Mouse (Mus musculus) intestine, embryonic 14.5 days (tissue): ENCODE data around the gene Chn2. TPM values are rescaled to one million over a fixed set of nuclear protein-coding genes. Genes with fewer than 3 reads are reported as not detected.
A peak's percentile ranks its signal among the peaks of the same experiment; 100 is the strongest.

Source experiments
- ATAC-seq: fragments of 200-750 bp; cut with Nextera tagmentation; replicated peaks from 2 replicates; pipeline ENCODE4 v1.8.0; 2017; ENCODE audit warnings: low read depth, moderate number of reproducible peaks, moderate TSS enrichment, moderate library complexity; ENCODE audit not compliant: low FRiP score, low TSS enrichment
- DNase-seq: peaks from one replicate; pipeline ENCODE4 v3.0.0-alpha.2; 2018; ENCODE audit warnings: low spot score
- H3K27ac ChIP-seq: fragments of 300-500 bp; sonication (generic); 2 replicates; pipeline ENCODE4 v1.5.1; 2014; ENCODE audit warnings: low read depth, mild to moderate bottlenecking, control low read depth
- H3K27me3 ChIP-seq: fragments of 300-500 bp; sonication (generic); replicated peaks from 2 replicates; pipeline ENCODE4 v1.6.1; 2014; ENCODE audit warnings: low read length, control low read depth; ENCODE audit not compliant: control insufficient read depth, insufficient read depth
- H3K36me3 ChIP-seq: fragments of 300-500 bp; sonication (generic); 2 replicates; pipeline ENCODE4 v1.6.1; 2014; ENCODE audit warnings: low read length, control low read depth; ENCODE audit not compliant: control insufficient read depth, insufficient read depth
- H3K4me1 ChIP-seq: fragments of 300-500 bp; sonication (generic); replicated peaks from 2 replicates; pipeline ENCODE4 v1.6.1; 2014; ENCODE audit warnings: low read length, control low read depth, mixed read lengths; ENCODE audit not compliant: control insufficient read depth, insufficient read depth
- H3K4me2 ChIP-seq: fragments of 300-500 bp; sonication (generic); 2 replicates; pipeline ENCODE4 v1.6.1; 2014; ENCODE audit warnings: low read length
- H3K4me3 ChIP-seq: fragments of 300-500 bp; sonication (generic); 2 replicates; pipeline ENCODE4 v1.5.1; 2014; ENCODE audit warnings: low read depth, low read length, control low read depth, mixed read lengths
- H3K9ac ChIP-seq: fragments of 300-500 bp; sonication (generic); 2 replicates; pipeline ENCODE4 v1.6.1; 2014; ENCODE audit warnings: mild to moderate bottlenecking, low read length
- H3K9me3 ChIP-seq: fragments of 300-500 bp; sonication (generic); 2 replicates; pipeline ENCODE4 v1.6.1; 2016; ENCODE audit warnings: low read length, control low read depth; ENCODE audit not compliant: control insufficient read depth
- WGBS: fragments of 180-500 bp; shearing (Covaris S2); extraction: QIAGEN DNeasy Blood & Tissue Kit; methylation state at CpG from one replicate; pipeline ENCODE4 v1.1.7; 2014; 5-methylcytosine and 5-hydroxymethylcytosine counted together
- polyA plus RNA-seq: library from polyadenylated mRNA; unstranded; fragments of >200 nt; fragmentation: Nextera tagmentation; extraction: Ambion mirVana; gene quantifications from 2 replicates; pipeline ENCODE4 v1.2.1, GENCODE M21; 2014

Chn2 gene
- polyA plus RNA-seq, 1 experiment from 2014 or later: 25.0 TPM

DNA sequence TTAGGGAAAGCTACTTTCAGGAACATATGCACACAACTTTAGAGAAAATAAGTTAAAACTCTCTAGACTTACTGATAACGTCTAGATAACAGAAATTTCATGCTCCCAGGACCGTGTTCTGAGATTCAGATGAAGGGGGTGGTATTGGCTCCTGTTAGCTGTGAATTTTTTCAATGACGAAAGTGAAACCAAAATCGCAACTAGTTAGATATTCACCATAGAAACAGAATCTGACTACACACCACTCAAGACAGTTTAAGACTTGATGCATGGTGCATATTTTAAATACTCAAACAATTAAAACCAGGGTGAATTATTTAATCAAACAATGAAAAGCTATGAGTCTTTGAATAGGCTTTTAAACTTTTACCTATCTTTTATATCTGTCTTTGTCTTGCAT lies 48.8 kb downstream of the Chn2 start:
- Histone ChIP-seq H3K9ac (no peak overlapping the region), H3K4me3 (no peak overlapping the region), H3K36me3 (no peaks in the 10 kb centered on the region), H3K4me1 (no peaks in the 10 kb centered on the region), H3K27me3 (no peaks in the 10 kb centered on the region), H3K27ac (no peak overlapping the region), H3K9me3 (no peaks in the 10 kb centered on the region), H3K4me2 (no peak overlapping the region)
- WGBS: 88% methylated on average over 4 of the region's 4 CpGs
- ATAC-seq (no peak), DNase-seq (no peak)

DNA sequence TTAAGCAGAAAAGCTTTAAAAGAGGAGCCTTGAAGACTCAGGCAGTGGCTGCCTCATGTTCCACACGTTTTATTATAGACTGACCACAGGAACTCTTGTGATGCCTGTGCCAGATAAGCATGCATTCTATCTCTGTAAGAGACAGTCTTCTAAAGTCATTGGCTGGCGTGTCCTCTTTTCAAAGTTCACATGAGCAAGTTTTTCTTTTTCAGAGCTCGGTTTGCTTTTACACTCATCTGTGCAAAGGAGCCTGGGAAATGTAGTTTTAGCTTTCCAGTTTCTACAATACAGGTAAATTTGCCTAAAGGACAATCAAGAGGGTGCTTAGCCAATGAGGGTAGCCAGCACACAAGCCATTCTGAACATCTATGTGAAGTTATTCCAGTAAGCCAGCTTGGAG lies 51.5 kb downstream of the Chn2 start:
- DNase-seq (no peak), ATAC-seq (no peak)
- H3K36me3 ChIP-seq: no peaks in the 10 kb centered on the region
- no peaks in the 10 kb centered on the region for H3K9me3 ChIP-seq
- no peaks in the 10 kb centered on the region for H3K27me3 ChIP-seq
- WGBS: 59% methylated on average over 3 of the region's 3 CpGs
- H3K4me1 ChIP-seq: no peaks in the 10 kb centered on the region
- no peak overlapping the region for H3K4me3 ChIP-seq
- H3K9ac ChIP-seq: no peak overlapping the region
- no peak overlapping the region for H3K4me2 ChIP-seq
- H3K27ac ChIP-seq: no peak overlapping the region

DNA sequence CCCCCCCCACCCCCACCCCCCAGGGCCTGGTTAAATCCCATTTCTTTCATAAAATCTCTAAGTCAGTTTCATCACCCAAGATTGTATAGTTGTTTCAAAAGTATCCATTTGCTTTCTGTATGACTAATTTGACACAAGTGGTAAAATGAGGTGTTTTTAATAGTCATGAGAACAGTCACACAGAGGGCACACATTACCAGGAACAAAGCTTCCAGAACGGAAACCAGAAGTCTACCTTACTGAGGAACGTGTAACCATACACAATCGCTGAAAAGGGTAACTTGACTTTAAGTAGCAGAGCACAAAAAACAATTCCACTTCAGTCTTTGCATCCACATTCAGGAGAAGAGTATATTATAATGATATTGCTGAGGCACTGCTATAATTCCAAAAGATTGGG lies 53.6 kb downstream of the Chn2 start:
- Histone ChIP-seq H3K27me3 (no peaks in the 10 kb centered on the region), H3K27ac (no peak overlapping the region), H3K9ac (no peak overlapping the region), H3K4me1 (no peaks in the 10 kb centered on the region; the same call in 1 of the 2 replicates), H3K36me3 (no peaks in the 10 kb centered on the region), H3K9me3 (no peaks in the 10 kb centered on the region), H3K4me3 (no peak overlapping the region), H3K4me2 (no peak overlapping the region)
- ATAC-seq: no peak
- DNase-seq: no peak
- WGBS: 79% methylated on average over 3 of the region's 3 CpGs

DNA sequence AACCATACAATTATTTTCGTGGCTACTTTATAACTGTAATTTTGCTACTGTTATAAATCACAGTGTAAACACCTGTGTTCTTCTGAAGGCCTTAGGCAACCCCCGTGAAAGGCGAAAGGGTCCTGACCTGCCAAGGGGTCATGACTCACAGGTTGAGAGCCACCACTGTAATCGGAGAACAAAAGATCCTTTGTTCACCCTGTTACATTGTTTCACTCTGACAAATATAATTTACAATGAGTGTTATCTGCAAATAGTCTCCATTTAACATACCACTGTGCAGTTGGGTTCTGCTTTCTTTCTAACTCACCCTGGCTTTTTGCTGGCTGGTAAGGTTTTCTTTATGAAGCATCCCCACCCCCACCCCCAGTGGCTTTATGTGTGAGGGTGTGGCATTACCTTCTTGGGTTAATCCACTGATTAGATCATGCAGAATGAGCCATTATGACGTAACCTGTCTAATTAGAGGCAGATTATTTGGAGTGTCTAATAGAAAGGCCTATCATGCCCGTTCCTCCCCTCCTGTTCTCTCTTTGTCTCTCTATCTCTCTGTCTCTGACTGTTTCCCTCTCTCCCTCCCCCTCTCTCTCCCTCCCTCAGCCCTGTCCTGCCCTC lies 56.9 kb downstream of the Chn2 start:
- H3K4me3 ChIP-seq: no peak overlapping the region

DNA sequence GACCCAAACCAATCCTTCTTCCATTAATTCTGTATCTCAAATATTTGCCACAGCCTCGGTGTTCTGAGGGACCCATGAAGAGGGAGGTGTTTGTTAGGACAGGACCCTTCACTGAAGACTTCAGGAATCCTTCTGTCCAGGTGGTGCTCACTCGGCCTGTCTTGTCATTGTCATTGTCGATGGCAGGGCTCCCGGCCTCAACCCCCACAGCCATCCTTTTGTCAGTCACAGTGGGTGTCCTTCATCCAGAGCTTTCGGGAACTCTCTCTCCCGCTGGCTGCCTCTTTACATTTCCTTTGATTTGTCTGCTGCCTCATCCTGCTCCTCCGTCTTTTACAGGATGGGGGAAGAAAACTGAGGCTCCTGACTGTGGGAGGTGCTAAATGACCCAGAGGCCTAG lies 57.5 kb downstream of the Chn2 start:
- H3K36me3 ChIP-seq: no peaks in the 10 kb centered on the region
- no peak for DNase-seq
- no peaks in the 10 kb centered on the region; the same call in 1 of the 2 replicates for H3K4me1 ChIP-seq
- H3K4me3 ChIP-seq: no peak overlapping the region
- 25% methylated on average over 7 of the region's 7 CpGs for WGBS
- ATAC-seq: no peak
- H3K27me3 ChIP-seq: no peaks in the 10 kb centered on the region
- H3K4me2 ChIP-seq: no peak overlapping the region
- no peak overlapping the region for H3K9ac ChIP-seq
- no peak overlapping the region for H3K27ac ChIP-seq
- no peaks in the 10 kb centered on the region for H3K9me3 ChIP-seq

More for the DNA sequence above, 56.9 kb downstream of the Chn2 start:
- H3K4me1 ChIP-seq: no peaks in the 10 kb centered on the region; the same call in 1 of the 2 replicates
- no peaks in the 10 kb centered on the region for H3K9me3 ChIP-seq
- 43% methylated on average over 6 of the region's 6 CpGs for WGBS
- no peak overlapping the region for H3K4me2 ChIP-seq
- no peaks in the 10 kb centered on the region for H3K36me3 ChIP-seq
- peak; percentile 72; the same call in 1 of the 2 replicates for ATAC-seq
- no peak for DNase-seq
- no peaks in the 10 kb centered on the region for H3K27me3 ChIP-seq
- H3K27ac ChIP-seq: no peak overlapping the region
- no peak overlapping the region for H3K9ac ChIP-seq

DNA sequence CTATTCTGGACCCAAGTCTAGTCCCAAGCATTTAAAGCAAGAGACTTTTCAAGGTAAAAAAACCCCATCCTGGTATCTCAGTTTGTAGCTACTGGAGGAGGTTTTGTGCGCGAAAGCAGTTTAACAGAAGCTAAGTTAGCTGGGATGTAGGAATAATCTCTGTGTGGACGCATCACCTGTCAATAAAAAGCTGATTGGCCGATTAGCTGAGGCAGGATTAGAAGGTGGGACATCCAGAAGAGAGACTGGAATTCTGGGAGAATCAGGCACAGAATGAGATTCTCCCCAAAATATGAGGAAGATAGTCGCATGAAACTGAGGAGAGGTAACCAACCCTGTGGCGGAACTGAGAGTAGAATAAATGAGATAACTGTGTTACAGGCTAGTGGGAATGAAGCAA lies 59.0 kb downstream of the Chn2 start:
- 89% methylated on average over 6 of the region's 6 CpGs for WGBS
- H3K36me3 ChIP-seq: no peaks in the 10 kb centered on the region
- H3K4me2 ChIP-seq: no peak overlapping the region
- no peaks in the 10 kb centered on the region; the same call in 1 of the 2 replicates for H3K4me1 ChIP-seq
- H3K9ac ChIP-seq: no peak overlapping the region
- ATAC-seq: no peak
- H3K27me3 ChIP-seq: no peaks in the 10 kb centered on the region
- no peak overlapping the region for H3K27ac ChIP-seq
- DNase-seq: no peak
- H3K4me3 ChIP-seq: no peak overlapping the region
- H3K9me3 ChIP-seq: no peaks in the 10 kb centered on the region

DNA sequence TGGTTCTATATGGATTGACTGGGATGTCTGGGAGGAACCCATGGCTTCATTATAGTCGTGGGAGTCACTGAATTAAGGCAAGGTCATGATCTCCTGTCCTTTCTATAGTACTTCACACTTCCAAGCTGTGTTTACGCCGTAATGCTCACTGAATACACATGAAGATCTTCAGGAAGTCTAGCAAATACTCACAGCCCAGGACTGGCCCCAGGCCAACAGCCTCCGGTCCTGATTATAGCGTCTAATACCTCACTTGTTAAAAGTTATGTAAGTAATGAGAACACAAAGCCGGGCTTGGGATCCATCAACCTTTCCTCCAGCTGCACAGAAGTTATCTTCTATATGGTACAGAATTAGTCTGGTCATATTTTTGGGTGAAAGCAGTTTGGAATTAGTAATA lies 60.3 kb downstream of the Chn2 start:
- no peak for ATAC-seq
- 43% methylated on average over 6 of the region's 6 CpGs for WGBS
- H3K27me3 ChIP-seq: no peaks in the 10 kb centered on the region

DNA sequence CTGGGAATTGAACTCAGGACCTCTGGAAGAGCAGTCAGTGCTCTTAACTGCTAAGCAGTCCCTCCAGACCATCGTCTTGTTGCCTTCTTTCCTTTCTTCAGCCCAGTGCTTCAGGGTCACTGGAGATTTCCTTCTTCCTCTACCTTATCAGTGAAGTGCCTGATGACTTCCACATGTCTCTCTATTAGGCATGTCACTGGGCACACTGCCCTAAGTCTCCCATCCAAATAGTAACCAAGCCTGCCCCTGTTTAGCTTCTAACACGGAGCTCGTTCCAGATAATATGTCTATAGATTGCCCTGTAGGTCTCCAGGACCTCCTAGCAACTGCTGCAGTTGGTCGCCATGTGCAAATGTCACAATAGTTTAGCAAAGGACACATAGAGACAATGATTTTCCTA lies 62.9 kb downstream of the Chn2 start:
- Histone ChIP-seq H3K36me3 (no peaks in the 10 kb centered on the region), H3K27ac (no peak overlapping the region), H3K9me3 (no peaks in the 10 kb centered on the region), H3K27me3 (no peaks in the 10 kb centered on the region), H3K9ac (no peak overlapping the region), H3K4me1 (no peaks in the 10 kb centered on the region; the same call in 1 of the 2 replicates), H3K4me2 (no peak overlapping the region), H3K4me3 (no peak overlapping the region)
- WGBS: 77% methylated on average over 4 of the region's 4 CpGs
- no peak for ATAC-seq
- DNase-seq: no peak

More for the DNA sequence above, 60.3 kb downstream of the Chn2 start:
- no peak for DNase-seq
- no peak overlapping the region for H3K27ac ChIP-seq
- no peaks in the 10 kb centered on the region; the same call in 1 of the 2 replicates for H3K4me1 ChIP-seq
- H3K9me3 ChIP-seq: no peaks in the 10 kb centered on the region
- no peak overlapping the region for H3K9ac ChIP-seq
- no peak overlapping the region for H3K4me3 ChIP-seq
- H3K4me2 ChIP-seq: no peak overlapping the region
- no peaks in the 10 kb centered on the region for H3K36me3 ChIP-seq

DNA sequence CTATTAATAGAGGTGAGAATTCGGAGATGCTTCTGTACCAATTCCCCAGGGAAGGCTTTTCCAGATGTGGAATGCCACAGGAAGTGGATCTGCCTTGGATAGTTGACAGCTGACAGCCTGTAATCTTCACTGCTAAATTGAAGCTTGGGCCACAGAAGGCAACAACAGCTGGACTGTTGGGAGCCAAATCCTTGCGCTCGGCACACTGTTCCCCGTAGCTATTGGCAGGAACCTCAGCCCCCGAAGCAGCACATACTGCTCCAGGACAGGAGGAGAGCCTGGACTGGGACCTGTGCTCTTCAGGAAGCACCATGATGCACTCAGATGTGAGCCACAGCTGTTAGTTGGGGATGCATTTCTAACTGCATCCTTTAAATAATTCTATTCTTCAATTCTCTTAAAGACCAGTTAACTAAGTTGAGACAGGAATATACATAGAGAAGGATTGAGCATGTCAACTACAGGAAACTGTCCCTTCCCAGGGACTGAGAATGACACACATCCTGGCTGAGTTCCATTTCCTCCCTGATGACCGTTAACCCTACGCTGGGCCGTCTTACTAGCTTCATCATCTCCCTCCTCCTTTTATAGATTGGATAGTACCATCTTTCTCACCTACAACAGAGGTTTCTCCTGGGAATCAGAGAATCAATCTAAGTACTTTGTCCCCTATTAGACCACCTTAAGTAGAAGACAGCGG lies 64.1 kb downstream of the Chn2 start:
- H3K4me3 ChIP-seq: no peak overlapping the region
- no peak overlapping the region for H3K9ac ChIP-seq
- no peaks in the 10 kb centered on the region; the same call in 1 of the 2 replicates for H3K4me1 ChIP-seq
- H3K27ac ChIP-seq: no peak overlapping the region
- no peak for ATAC-seq
- H3K9me3 ChIP-seq: no peaks in the 10 kb centered on the region
- no peaks in the 10 kb centered on the region for H3K36me3 ChIP-seq
- no peak overlapping the region for H3K4me2 ChIP-seq
- 75% methylated on average over 9 of the region's 9 CpGs for WGBS
- no peak for DNase-seq
- H3K27me3 ChIP-seq: no peaks in the 10 kb centered on the region
